Comparison of ENCODE assay signal across 15 mouse cellular contexts in the genomic region with DNA sequence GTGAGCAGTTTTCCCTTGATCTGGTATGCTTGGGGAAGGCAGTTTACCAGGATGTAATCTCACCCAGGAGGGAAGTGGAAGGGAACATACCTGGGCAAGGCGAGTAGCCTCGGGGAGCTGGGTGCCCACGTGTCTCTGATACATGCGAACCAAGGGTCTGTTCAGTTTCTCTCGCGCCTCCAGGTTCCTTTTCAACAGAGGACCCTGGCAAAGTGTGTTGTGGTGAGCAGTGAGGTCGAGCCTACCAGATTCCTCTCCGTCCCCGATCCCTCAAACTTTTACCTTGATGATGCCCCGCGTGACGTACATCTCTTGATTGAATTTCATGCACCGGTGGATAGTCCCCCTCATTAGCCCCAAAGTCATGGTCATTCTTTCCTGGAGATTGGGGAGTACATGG. TPM values are rescaled to one million over a fixed set of nuclear protein-coding genes. Genes with fewer than 3 reads are reported as not detected.
A peak's percentile ranks its signal among the peaks of the same experiment; 100 is the strongest.
DNase-seq lines count a peak whose midpoint lies in the region; ATAC-seq lines count a peak whose summit lies in the region.
"Had no signal": no experiment of that assay in that cellular context is flagged by ENCODE, and none has a peak within 500 bp of the region (broad histone marks: within the 10 kb centered on the region; RNA-seq: fewer than 3 reads in every experiment).

No protein-coding gene starts in this region.

- H3K4me1 ChIP-seq in neural tube, embryonic 12.5 days, result peaks cover 9% of the 10 kb centered on the region; the same call in 1 of the 2 replicates
- H3K4me1 ChIP-seq in midbrain, embryonic 12.5 days, result peaks cover 4% of the 10 kb centered on the region; the same call in 1 of the 2 replicates
- H3K4me1 ChIP-seq: liver, embryonic 13.5 days had no signal

- no peak overlapping the region for H3K27ac ChIP-seq in neural tube, embryonic 12.5 days
- no peak overlapping the region for H3K27ac ChIP-seq in midbrain, embryonic 12.5 days (replicated peaks)
- H3K27ac ChIP-seq: layer of hippocampus, adult 2 months; liver, embryonic 13.5 days had no signal

- H3K4me3 ChIP-seq in neural tube, embryonic 12.5 days, result no peak overlapping the region
- H3K4me3 ChIP-seq in midbrain, embryonic 12.5 days, result no peak overlapping the region

- H3K36me3 ChIP-seq in neural tube, embryonic 12.5 days, result no peaks in the 10 kb centered on the region
- no peaks in the 10 kb centered on the region for H3K36me3 ChIP-seq in midbrain, embryonic 12.5 days
- H3K36me3 ChIP-seq: liver, embryonic 13.5 days had no signal

- H3K9ac ChIP-seq in neural tube, embryonic 12.5 days, result no peak overlapping the region
- no peak overlapping the region for H3K9ac ChIP-seq in midbrain, embryonic 12.5 days (replicated peaks)
- H3K9ac ChIP-seq: liver, embryonic 13.5 days had no signal

- intact Hi-C loops in heart, postnatal 36 days (cut with DNase I), result no loop called here

- peak overlapping the region; percentile 69 for H3K4me2 ChIP-seq in neural tube, embryonic 12.5 days (replicated peaks)
- H3K4me2 ChIP-seq in midbrain, embryonic 12.5 days (replicated peaks), result peak overlapping the region; percentile 58; the same call in 1 of the 2 replicates

- peak; percentile 77 for DNase-seq in heart, adult 11 months
- DNase-seq in heart, postnatal 36 days, result no peak
- no peak for DNase-seq in neural tube, embryonic 10.5 days (ENCODE audit: extremely low spot score, low spot score)
- DNase-seq in layer of hippocampus, adult 11-12 months (ENCODE audit: low spot score), result no peak
- DNase-seq in layer of hippocampus, postnatal 10 days (ENCODE audit: low spot score in 2 of 2), result no peak
- no peak for DNase-seq in urinary bladder, postnatal 36 days (ENCODE audit: low spot score in 2 of 2)
- DNase-seq: adrenal gland, adult 8-10 months; kidney, adult 8-10 months; liver, embryonic 13.5 days; lung, postnatal 4 days had no signal

- H3K27me3 ChIP-seq in neural tube, embryonic 12.5 days (replicated peaks), result peaks cover 3% of the 10 kb centered on the region; the same call in 1 of the 2 replicates
- H3K27me3 ChIP-seq in midbrain, embryonic 12.5 days, result peaks cover 22% of the 10 kb centered on the region; the same call in 1 of the 2 replicates

- 76% methylated on average over 13 of the region's 13 CpGs for WGBS in neural tube, embryonic 12.5 days
- WGBS in midbrain, embryonic 12.5 days, result 79% methylated on average over 13 of the region's 13 CpGs

- no peaks in the 10 kb centered on the region for H3K9me3 ChIP-seq in neural tube, embryonic 12.5 days
- no peaks in the 10 kb centered on the region for H3K9me3 ChIP-seq in midbrain, embryonic 12.5 days
- H3K9me3 ChIP-seq: liver, embryonic 13.5 days had no signal

- ATAC-seq in neural tube, embryonic 12.5 days (ENCODE audit: low FRiP score, low read depth), result no peak
- no peak for ATAC-seq in midbrain, embryonic 12.5 days (ENCODE audit: low FRiP score, low read depth)

RNA-seq across cellular contexts. Expression of a gene that starts 4.7 kb away (rescaled TPM):
- not detected for total RNA-seq in heart, postnatal 36 days (2021)
- polyA plus RNA-seq in neural tube, embryonic 12.5 days (2016; fragmentation: Nextera tagmentation; extraction: Ambion mirVana), result not detected in 2 replicates
- 0.17 TPM in 2 replicates for polyA plus RNA-seq in midbrain, embryonic 12.5 days (2016; fragmentation: Nextera tagmentation; extraction: Ambion mirVana)
- total RNA-seq in layer of hippocampus, postnatal 10 days (2021), result not detected
- total RNA-seq: adrenal gland, adult 8-10 months; gastrocnemius, adult 8-10 months had no signal
- polyA plus RNA-seq: liver, embryonic 13.5 days had no signal

RNA-seq across cellular contexts. Expression of a gene that starts 30.1 kb away (rescaled TPM):
- total RNA-seq in heart, postnatal 36 days (2021), result not detected
- polyA plus RNA-seq in neural tube, embryonic 12.5 days (2016; fragmentation: Nextera tagmentation; extraction: Ambion mirVana), result not detected in 2 replicates
- not detected in 2 replicates for polyA plus RNA-seq in midbrain, embryonic 12.5 days (2016; fragmentation: Nextera tagmentation; extraction: Ambion mirVana)
- not detected for total RNA-seq in layer of hippocampus, postnatal 10 days (2021)
- total RNA-seq: adrenal gland, adult 8-10 months; gastrocnemius, adult 8-10 months; layer of hippocampus, adult 2 months; left cerebral cortex, postnatal 10 days had no signal
- polyA plus RNA-seq: liver, embryonic 13.5 days had no signal

RNA-seq across cellular contexts. Expression of a gene that starts 32.1 kb away (rescaled TPM):
- under 1 TPM in 1 of 2 experiments, not detected in 1; 0.30 TPM for total RNA-seq in heart, postnatal 36 days (2021)
- polyA plus RNA-seq in neural tube, embryonic 12.5 days (2016; fragmentation: Nextera tagmentation; extraction: Ambion mirVana), result 1.8 and 2.8 TPM in 2 replicates
- 1.8 and 2.4 TPM in 2 replicates for polyA plus RNA-seq in midbrain, embryonic 12.5 days (2016; fragmentation: Nextera tagmentation; extraction: Ambion mirVana)
- 10 to 100 TPM; 16.1 to 17.3 TPM for total RNA-seq in layer of hippocampus, postnatal 10 days (2021)
- total RNA-seq: gastrocnemius, adult 8-10 months had no signal

Comparison
In these comparisons a context has a peak if more than half of its experiments do, and no peak if none do; other contexts are left out.
1. RNA of a gene that starts 32.1 kb away (total RNA-seq): 16.1 to 17.3 TPM in layer of hippocampus, postnatal 10 days; 0.30 TPM in heart, postnatal 36 days; every median in the first group is over 10 times any median in the second.